7 mouse cellular contexts compared by ENCODE assay signal in the genomic region with DNA sequence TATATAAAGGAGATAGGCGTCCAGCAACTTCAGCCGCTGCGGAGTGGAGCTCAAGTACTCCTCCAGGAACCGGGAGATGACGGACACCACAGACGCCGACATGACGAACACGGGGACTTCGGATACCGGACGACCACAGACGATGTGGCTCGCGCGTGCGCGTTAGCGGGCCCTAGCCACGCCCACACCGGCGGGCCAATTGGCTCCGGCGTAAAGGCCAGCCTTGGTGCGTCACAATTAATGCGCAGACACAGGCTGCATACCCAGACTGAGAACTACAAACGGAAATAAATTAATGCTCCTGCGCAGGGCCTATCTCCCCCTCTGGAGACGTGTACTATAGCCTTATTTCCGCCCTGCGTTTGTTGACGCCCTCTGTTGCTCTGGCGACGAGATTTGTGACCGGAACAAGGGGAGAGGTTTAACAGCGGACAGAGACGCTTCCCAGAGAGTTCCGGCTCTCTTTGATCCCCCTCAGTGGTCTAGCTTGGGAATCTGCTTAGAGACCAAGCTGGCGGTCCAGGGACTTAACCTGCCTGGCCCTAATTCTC. TPM values are rescaled to one million over a fixed set of nuclear protein-coding genes. Genes with fewer than 3 reads are reported as not detected.
DNase-seq lines count a peak whose midpoint lies in the region; ATAC-seq lines count a peak whose summit lies in the region.

A gene (minus strand): TSS at position 364 of the 551 bp plus-strand sequence.
A gene (plus strand): TSS at position 448 of the 551 bp plus-strand sequence.

- peak within 1 kb of the TSS; percentile 95 for H3K27ac ChIP-seq in intestine, embryonic 16.5 days (ENCODE audit: low read length)
- H3K27ac ChIP-seq in midbrain, embryonic 11.5 days (ENCODE audit: low read depth, low read length) = peak within 1 kb of the TSS; percentile 73

- H3K4me1 ChIP-seq in intestine, embryonic 16.5 days (ENCODE audit: control insufficient read depth, insufficient read depth, low read length) = peaks cover 42% of the 10 kb centered on the region
- H3K4me1 ChIP-seq in midbrain, embryonic 11.5 days (ENCODE audit: control insufficient read depth, insufficient read depth, low read length) = peaks cover 10% of the 10 kb centered on the region; the same call in 1 of the 2 replicates

- peak within 1 kb of the TSS; percentile 88 for H3K4me3 ChIP-seq in intestine, embryonic 16.5 days (ENCODE audit: low read length)
- H3K4me3 ChIP-seq in midbrain, embryonic 11.5 days (ENCODE audit: low read depth, low read length) = peak within 1 kb of the TSS; percentile 76

- intact Hi-C loops in left cerebral cortex, postnatal 36 days (cut with DNase I) = loop anchor here (5.0 kb wide), 1 partner anchor 173 kb away; a partner anchor contains a TSS

- H3K4me2 ChIP-seq in intestine, embryonic 16.5 days (ENCODE audit: low read depth, low read length) = peak within 1 kb of the TSS; percentile 76
- H3K4me2 ChIP-seq in midbrain, embryonic 11.5 days = peak within 1 kb of the TSS; percentile 80

- H3K9me3 ChIP-seq in intestine, embryonic 16.5 days (ENCODE audit: control insufficient read depth, low read length) = no peaks in the 10 kb centered on the region
- H3K9me3 ChIP-seq in midbrain, embryonic 11.5 days (ENCODE audit: control insufficient read depth, low read length) = no peaks in the 10 kb centered on the region

- under 1% methylated on average over 39 of the region's 39 CpGs for WGBS in intestine, embryonic 16.5 days
- under 1% methylated on average over 39 of the region's 39 CpGs for WGBS in midbrain, embryonic 11.5 days

- peak within 1 kb of the TSS; percentile 84 for H3K9ac ChIP-seq in intestine, embryonic 16.5 days (ENCODE audit: low read depth, low read length)
- H3K9ac ChIP-seq in midbrain, embryonic 11.5 days (ENCODE audit: low read length) = peak within 1 kb of the TSS; percentile 79

- no peaks in the 10 kb centered on the region for H3K36me3 ChIP-seq in intestine, embryonic 16.5 days (ENCODE audit: control insufficient read depth, insufficient read depth, low read length)
- H3K36me3 ChIP-seq in midbrain, embryonic 11.5 days (ENCODE audit: control insufficient read depth, insufficient read depth, low read length) = no peaks in the 10 kb centered on the region

- peak; percentile 97 for DNase-seq in adrenal gland, adult 8-10 months
- peak; percentile 94 for DNase-seq in embryo, embryonic 9.5 days (ENCODE audit: extremely low spot score)
- DNase-seq in gastrocnemius, postnatal 4 days (ENCODE audit: low spot score in 2 of 2) = peak; percentile 96 to 98
- DNase-seq in left cerebral cortex, postnatal 36 days (ENCODE audit: low spot score in 2 of 2) = peak; percentile 97 to 98
- peak; percentile 100 for DNase-seq in midbrain, embryonic 11.5 days (ENCODE audit: low spot score, missing footprints)
- DNase-seq in skeletal muscle tissue, adult 2 months (ENCODE audit: low read depth, low spot score) = peak; percentile 98

- H3K27me3 ChIP-seq in intestine, embryonic 16.5 days (replicated peaks; ENCODE audit: control insufficient read depth, insufficient read depth, low read length) = no peaks in the 10 kb centered on the region
- H3K27me3 ChIP-seq in midbrain, embryonic 11.5 days (ENCODE audit: control insufficient read depth, insufficient read depth, low read length) = no peaks in the 10 kb centered on the region

- peak; percentile 99 for ATAC-seq in intestine, embryonic 16.5 days
- ATAC-seq in midbrain, embryonic 11.5 days (ENCODE audit: low FRiP score) = peak; percentile 100

RNA-seq across cellular contexts. Expression of the first gene that starts in this region (rescaled TPM):
- 100 to 1,000 TPM; 387 to 496 (median 428) TPM for total RNA-seq in adrenal gland, adult 8-10 months (2022)
- 10 to 100 TPM; 89.9 to 92.3 TPM for total RNA-seq in gastrocnemius, postnatal 4 days (2021)
- polyA plus RNA-seq in intestine, embryonic 16.5 days (2015; fragmentation: Nextera tagmentation; extraction: Ambion mirVana) = 489 and 514 TPM in 2 replicates
- 100 to 1,000 TPM; 114 to 126 TPM for total RNA-seq in left cerebral cortex, postnatal 36 days (2021)
- 229 and 237 TPM in 2 replicates for polyA plus RNA-seq in midbrain, embryonic 11.5 days (2014; fragmentation: Nextera tagmentation; extraction: Ambion mirVana)

RNA-seq across cellular contexts. Expression of the second gene that starts in this region (rescaled TPM):
- 100 to 1,000 TPM; 810 to 947 (median 895) TPM for total RNA-seq in adrenal gland, adult 8-10 months (2022)
- 10 to 100 TPM; 30.1 to 31.5 TPM for total RNA-seq in gastrocnemius, postnatal 4 days (2021)
- 47.4 and 47.8 TPM in 2 replicates for polyA plus RNA-seq in intestine, embryonic 16.5 days (2015; fragmentation: Nextera tagmentation; extraction: Ambion mirVana)
- 10 to 100 TPM; 45.9 to 53.4 TPM for total RNA-seq in left cerebral cortex, postnatal 36 days (2021)
- polyA plus RNA-seq in midbrain, embryonic 11.5 days (2014; fragmentation: Nextera tagmentation; extraction: Ambion mirVana) = 38.3 and 38.4 TPM in 2 replicates

Comparison
In these comparisons a context has a peak if more than half of its experiments do, and no peak if none do; other contexts are left out.
1. Peak in every context shown above with its lines: DNase-seq, ATAC-seq, H3K4me3 ChIP-seq and H3K27ac ChIP-seq.
2. RNA of the second gene that starts in this region (total RNA-seq): 810 to 947 TPM in adrenal gland, adult 8-10 months; 45.9 to 53.4 TPM in left cerebral cortex, postnatal 36 days and 30.1 to 31.5 TPM in gastrocnemius, postnatal 4 days; every median in the first group is over 10 times any median in the second.